Mouse (Mus musculus): Measurements from ENCODE around the gene Zdhhc23.

DNA sequence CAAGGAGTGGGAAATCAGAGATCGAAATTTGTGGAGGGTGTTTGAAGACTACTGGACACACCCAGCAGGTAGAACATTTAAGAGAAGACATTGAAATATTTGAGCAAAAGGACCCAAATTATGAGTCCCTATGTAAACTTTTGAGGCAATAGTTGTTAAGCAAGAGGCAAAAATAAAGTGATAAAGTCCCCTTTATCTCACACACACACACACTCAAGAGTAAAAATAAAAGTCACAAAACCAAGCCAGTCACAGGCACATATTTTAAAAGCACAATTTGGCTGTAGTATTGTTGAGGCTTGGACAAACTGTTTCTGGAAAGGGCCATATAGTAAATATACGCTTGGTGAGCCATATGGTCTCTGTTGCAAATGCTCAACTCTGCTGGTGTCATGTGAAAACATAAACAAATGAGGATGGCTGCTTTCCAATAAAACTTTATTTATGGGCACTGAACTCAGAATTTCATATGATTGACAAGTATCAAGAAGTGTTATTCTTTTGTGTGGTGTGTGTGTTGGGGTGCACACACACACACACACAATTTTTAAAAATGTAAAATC lies 39.5 kb upstream of the Zdhhc23 start:
- TF ChIP-seq ZNF384 (IDR thresholded peaks at IDR 0.05; ENCODE audit: low read depth, low read length), result no peak
- TF ChIP-seq CHD2 (IDR thresholded peaks at IDR 0.05; ENCODE audit: low read depth, low read length), result no peak
- TF ChIP-seq ZC3H11A (IDR thresholded peaks at IDR 0.05; ENCODE audit: borderline replicate concordance, low read depth, low read length), result no peak
- no peak for TF ChIP-seq MAFK (IDR thresholded peaks at IDR 0.05; ENCODE audit: insufficient read depth, low read depth, low read length)
- TF ChIP-seq HCFC1 (IDR thresholded peaks at IDR 0.05; ENCODE audit: borderline replicate concordance, insufficient read depth, low read length), result no peak

All from ES-E14 (cell line).